Mouse (Mus musculus) kidney, embryonic 16.5 days (tissue): ENCODE results near the gene Zfp184. TPM values are rescaled to one million over a fixed set of nuclear protein-coding genes. Genes with fewer than 3 reads are reported as not detected.

Experiments
- ATAC-seq: fragments of 200-750 bp; cut with Nextera tagmentation; 2 replicates; pipeline ENCODE4 v1.8.0; 2017; ENCODE audit warnings: moderate TSS enrichment; ENCODE audit not compliant: low FRiP score, low TSS enrichment
- H3K27ac ChIP-seq: fragments of 300-500 bp; sonication (generic); 2 replicates; pipeline ENCODE4 v1.5.1; 2014; ENCODE audit warnings: low read length
- H3K27me3 ChIP-seq: fragments of 300-500 bp; sonication (generic); 2 replicates; pipeline ENCODE4 v1.6.1; 2014; ENCODE audit warnings: low read length, control low read depth, mixed read lengths; ENCODE audit not compliant: insufficient read depth
- H3K36me3 ChIP-seq: fragments of 300-500 bp; sonication (generic); 2 replicates; pipeline ENCODE4 v1.6.1; 2014; ENCODE audit warnings: low read length, control low read depth, mixed read lengths; ENCODE audit not compliant: insufficient read depth
- H3K4me1 ChIP-seq: fragments of 300-500 bp; sonication (generic); 2 replicates; pipeline ENCODE4 v1.6.1; 2014; ENCODE audit warnings: low read length, control low read depth, mixed read lengths; ENCODE audit not compliant: insufficient read depth
- H3K4me2 ChIP-seq: fragments of 300-500 bp; sonication (generic); replicated peaks from 2 replicates; pipeline ENCODE4 v1.6.1; 2014; ENCODE audit warnings: low read depth, low read length
- H3K4me3 ChIP-seq: fragments of 300-500 bp; sonication (generic); 2 replicates; pipeline ENCODE4 v1.5.1; 2014; ENCODE audit warnings: mild to moderate bottlenecking, low read length
- H3K9ac ChIP-seq: fragments of 300-500 bp; sonication (generic); replicated peaks from 2 replicates; pipeline ENCODE4 v1.6.1; 2014; ENCODE audit warnings: low read length
- H3K9me3 ChIP-seq: fragments of 300-500 bp; sonication (generic); 2 replicates; pipeline ENCODE4 v1.6.1; 2016; ENCODE audit warnings: low read length, control low read depth
- WGBS: fragments of 180-500 bp; shearing (Covaris S2); extraction: QIAGEN DNeasy Blood & Tissue Kit; methylation state at CpG from one replicate; pipeline ENCODE4 v1.1.7; 2014; 5-methylcytosine and 5-hydroxymethylcytosine counted together
- polyA plus RNA-seq: library from polyadenylated mRNA; unstranded; fragments of >200 nt; fragmentation: Nextera tagmentation; extraction: Ambion mirVana; gene quantifications from 2 replicates; pipeline ENCODE4 v1.2.1, GENCODE M21; 2015

Zfp184 gene
- polyA plus RNA-seq, 1 experiment from 2014 or later: 11.6 TPM

DNA sequence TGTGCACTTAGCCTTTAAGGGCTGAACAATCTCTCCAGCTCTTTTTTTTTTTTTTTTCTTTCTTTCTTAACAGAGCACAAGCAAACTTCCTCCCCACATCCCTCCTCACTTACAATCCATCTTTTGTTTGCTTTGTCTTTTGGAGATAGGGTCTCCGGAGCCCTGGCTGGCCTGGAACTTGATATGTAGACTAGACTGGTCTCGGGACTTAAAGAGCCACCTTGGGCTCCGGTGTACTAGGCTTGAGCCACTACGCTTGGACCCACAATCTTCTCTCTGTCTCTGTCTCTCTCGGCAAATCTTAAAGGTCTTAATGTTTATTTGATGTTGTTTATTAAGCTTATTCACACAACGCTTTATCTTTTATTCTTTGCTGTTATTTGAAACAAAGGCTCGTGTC, 34.2 kb upstream of the Zfp184 start:
- H3K4me3 ChIP-seq: peak overlapping the region; percentile 37
- no peaks in the 10 kb centered on the region for H3K36me3 ChIP-seq
- H3K27me3 ChIP-seq: peaks cover 3% of the 10 kb centered on the region; the same call in 1 of the 2 replicates
- peak overlapping the region; percentile 35 for H3K4me2 ChIP-seq
- no peak overlapping the region for H3K27ac ChIP-seq
- ATAC-seq: no peak
- 7% methylated on average over 7 of the region's 7 CpGs for WGBS
- H3K9me3 ChIP-seq: no peaks in the 10 kb centered on the region
- no peak overlapping the region for H3K9ac ChIP-seq
- H3K4me1 ChIP-seq: peaks cover 6% of the 10 kb centered on the region

DNA sequence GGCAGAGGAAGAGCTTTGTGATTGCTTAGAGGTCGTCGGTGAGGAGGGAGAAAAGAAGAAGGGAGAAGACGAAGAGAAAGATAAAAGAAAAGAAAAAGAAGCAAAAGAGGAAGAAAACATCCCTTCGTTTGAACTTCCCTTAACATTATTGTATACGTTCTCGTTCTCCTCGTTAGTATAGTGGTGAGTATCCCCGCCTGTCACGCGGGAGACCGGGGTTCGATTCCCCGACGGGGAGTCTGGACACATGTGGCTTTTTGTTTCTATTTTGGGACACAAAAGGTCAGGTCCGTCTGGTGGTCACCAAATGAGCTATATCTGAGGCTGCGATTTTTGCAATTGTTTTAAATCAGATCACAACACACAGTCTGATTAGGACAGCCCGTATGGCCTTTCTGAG, 33.7 kb upstream of the Zfp184 start:
- H3K4me3 ChIP-seq: peak overlapping the region; percentile 37
- H3K4me2 ChIP-seq: peak overlapping the region; percentile 35
- no peaks in the 10 kb centered on the region for H3K36me3 ChIP-seq
- H3K9me3 ChIP-seq: no peaks in the 10 kb centered on the region
- no peak overlapping the region for H3K9ac ChIP-seq
- 7% methylated on average over 17 of the region's 17 CpGs for WGBS
- no peak overlapping the region for H3K27ac ChIP-seq
- peaks cover 6% of the 10 kb centered on the region for H3K4me1 ChIP-seq
- peaks cover 7% of the 10 kb centered on the region; the same call in 1 of the 2 replicates for H3K27me3 ChIP-seq
- ATAC-seq: no peak

- no peaks in the 10 kb centered on the region for H3K9me3 ChIP-seq
- H3K4me1 ChIP-seq: peaks cover 13% of the 10 kb centered on the region; the same call in 1 of the 2 replicates
- H3K4me2 ChIP-seq: peak overlapping the region; percentile 39
- H3K27ac ChIP-seq: no peak overlapping the region
- peak overlapping the region; percentile 35 for H3K4me3 ChIP-seq
- no peak for ATAC-seq
- H3K9ac ChIP-seq: no peak overlapping the region
- WGBS: 14% methylated on average over 8 of the region's 8 CpGs
- peaks cover 13% of the 10 kb centered on the region; the same call in 1 of the 2 replicates for H3K27me3 ChIP-seq
- H3K36me3 ChIP-seq: no peaks in the 10 kb centered on the region
These were observed 31.0 kb upstream of the Zfp184 start for GRCm38 (mm10) chr13:21913854-21914253.

DNA sequence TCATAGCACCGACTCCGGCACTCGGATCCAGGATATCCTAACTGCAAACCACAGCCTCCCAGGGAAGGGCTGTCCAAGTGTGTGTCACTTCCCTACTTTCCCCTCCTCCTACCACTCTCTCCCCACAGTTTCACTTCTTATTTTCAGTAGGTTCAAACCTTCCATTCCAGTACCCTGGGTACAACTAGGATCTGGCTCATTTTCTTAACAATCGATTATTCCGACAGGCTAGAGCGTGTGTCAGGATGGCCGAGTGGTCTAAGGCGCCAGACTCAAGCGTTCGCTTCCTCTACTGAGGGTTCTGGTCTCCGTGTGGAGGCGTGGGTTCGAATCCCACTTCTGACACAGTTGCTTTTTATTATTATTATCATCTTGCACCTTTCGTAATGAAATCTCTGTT, 30.3 kb upstream of the Zfp184 start:
- H3K9me3 ChIP-seq: no peaks in the 10 kb centered on the region
- no peak overlapping the region for H3K9ac ChIP-seq
- H3K36me3 ChIP-seq: no peaks in the 10 kb centered on the region
- peaks cover 13% of the 10 kb centered on the region; the same call in 1 of the 2 replicates for H3K27me3 ChIP-seq
- H3K4me3 ChIP-seq: peak overlapping the region; percentile 35
- peak overlapping the region; percentile 39 for H3K4me2 ChIP-seq
- H3K4me1 ChIP-seq: peaks cover 13% of the 10 kb centered on the region; the same call in 1 of the 2 replicates
- 5% methylated on average over 14 of the region's 14 CpGs for WGBS
- H3K27ac ChIP-seq: no peak overlapping the region
- no peak for ATAC-seq

DNA sequence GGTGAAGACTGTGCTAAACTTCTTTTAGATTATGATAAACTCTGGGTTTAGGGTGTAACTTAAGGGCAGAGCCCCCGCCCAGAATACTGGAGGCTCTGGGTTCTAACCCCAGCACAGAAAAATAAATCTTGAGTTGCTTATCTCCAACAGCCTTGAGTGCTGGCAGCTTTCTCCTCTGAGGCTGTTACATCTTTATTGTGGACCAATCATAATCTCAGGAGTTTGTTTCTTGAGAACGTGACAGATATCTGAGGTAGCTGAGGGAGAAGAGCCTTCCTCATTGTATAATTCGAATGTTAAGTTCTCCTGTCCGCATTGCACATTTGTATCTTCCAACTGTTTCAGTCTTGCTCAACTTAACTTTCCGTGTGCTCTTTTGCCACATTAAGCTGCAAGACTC, 29.4 kb upstream of the Zfp184 start:
- Histone ChIP-seq H3K27ac (no peak overlapping the region), H3K4me3 (no peak overlapping the region), H3K4me1 (peaks cover 13% of the 10 kb centered on the region; the same call in 1 of the 2 replicates), H3K36me3 (no peaks in the 10 kb centered on the region), H3K4me2 (no peak overlapping the region), H3K9me3 (no peaks in the 10 kb centered on the region), H3K9ac (no peak overlapping the region), H3K27me3 (peaks cover 13% of the 10 kb centered on the region; the same call in 1 of the 2 replicates)
- 62% methylated on average over 5 of the region's 5 CpGs for WGBS
- no peak for ATAC-seq

DNA sequence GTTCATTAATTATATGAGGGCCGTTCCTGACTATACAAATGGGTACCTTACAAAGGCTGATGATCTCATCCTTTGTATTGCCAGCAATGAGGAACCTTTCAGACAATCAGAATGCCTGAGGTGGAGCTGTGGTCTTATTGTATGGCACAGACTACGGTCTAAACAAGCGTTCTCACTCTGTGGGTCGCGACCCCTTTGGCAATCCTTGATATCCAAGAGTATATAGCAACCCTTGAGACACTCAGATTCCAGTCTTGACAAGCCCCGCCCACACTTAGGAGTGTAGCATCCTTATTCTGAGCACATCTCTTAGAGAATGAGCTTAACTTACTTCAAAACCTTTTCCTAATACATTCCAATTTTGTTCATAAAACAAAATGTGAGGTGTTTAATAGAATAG, 28.8 kb upstream of the Zfp184 start:
- WGBS: 52% methylated on average over 6 of the region's 6 CpGs
- Histone ChIP-seq H3K27me3 (peaks cover 13% of the 10 kb centered on the region; the same call in 1 of the 2 replicates), H3K9me3 (no peaks in the 10 kb centered on the region), H3K4me2 (no peak overlapping the region), H3K9ac (no peak overlapping the region), H3K4me1 (peaks cover 13% of the 10 kb centered on the region; the same call in 1 of the 2 replicates), H3K27ac (no peak overlapping the region), H3K4me3 (no peak overlapping the region), H3K36me3 (no peaks in the 10 kb centered on the region)
- no peak for ATAC-seq

DNA sequence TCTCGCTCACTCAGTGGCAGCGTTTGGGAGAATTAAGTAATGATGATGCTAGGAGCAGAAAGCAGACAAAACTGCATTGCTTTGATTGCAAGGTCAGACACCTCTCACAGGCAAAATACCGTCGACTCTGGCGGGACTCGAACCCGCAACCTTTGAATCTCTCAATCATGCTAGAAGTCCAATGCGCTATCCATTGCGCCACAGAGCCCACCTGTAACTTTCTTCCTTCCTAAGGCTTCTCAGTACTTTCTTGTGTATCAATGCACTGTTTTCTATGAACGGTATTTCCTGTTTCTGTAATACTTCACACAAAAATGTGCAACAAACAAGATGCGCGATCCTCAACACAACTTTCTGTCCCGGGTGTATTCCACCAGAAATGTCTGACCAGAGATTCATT, 27.9 kb upstream of the Zfp184 start:
- peak overlapping the region; percentile 62 for H3K4me3 ChIP-seq
- H3K4me1 ChIP-seq: peaks cover 13% of the 10 kb centered on the region; the same call in 1 of the 2 replicates
- H3K9ac ChIP-seq: 0 out of 2 replicates have a peak overlapping the region, but pooled peaks have one; percentile 41
- H3K9me3 ChIP-seq: no peaks in the 10 kb centered on the region
- ATAC-seq: no peak
- peaks cover 13% of the 10 kb centered on the region; the same call in 1 of the 2 replicates for H3K27me3 ChIP-seq
- peak overlapping the region; percentile 89 for H3K4me2 ChIP-seq
- 9% methylated on average over 13 of the region's 13 CpGs for WGBS
- H3K36me3 ChIP-seq: no peaks in the 10 kb centered on the region
- no peak overlapping the region for H3K27ac ChIP-seq

GRCm38 (mm10) chr13:21917480-21917879, 27.4 kb upstream of the Zfp184 start:
- peaks cover 13% of the 10 kb centered on the region; the same call in 1 of the 2 replicates for H3K27me3 ChIP-seq
- peak overlapping the region; percentile 89 for H3K4me2 ChIP-seq
- H3K4me3 ChIP-seq: peak overlapping the region; percentile 62
- 1% methylated on average over 11 of the region's 11 CpGs for WGBS
- no peaks in the 10 kb centered on the region for H3K9me3 ChIP-seq
- H3K36me3 ChIP-seq: no peaks in the 10 kb centered on the region
- H3K9ac ChIP-seq: 0 out of 2 replicates have a peak overlapping the region, but pooled peaks have one; percentile 41
- no peak overlapping the region for H3K27ac ChIP-seq
- H3K4me1 ChIP-seq: peaks cover 13% of the 10 kb centered on the region; the same call in 1 of the 2 replicates
- no peak for ATAC-seq

DNA sequence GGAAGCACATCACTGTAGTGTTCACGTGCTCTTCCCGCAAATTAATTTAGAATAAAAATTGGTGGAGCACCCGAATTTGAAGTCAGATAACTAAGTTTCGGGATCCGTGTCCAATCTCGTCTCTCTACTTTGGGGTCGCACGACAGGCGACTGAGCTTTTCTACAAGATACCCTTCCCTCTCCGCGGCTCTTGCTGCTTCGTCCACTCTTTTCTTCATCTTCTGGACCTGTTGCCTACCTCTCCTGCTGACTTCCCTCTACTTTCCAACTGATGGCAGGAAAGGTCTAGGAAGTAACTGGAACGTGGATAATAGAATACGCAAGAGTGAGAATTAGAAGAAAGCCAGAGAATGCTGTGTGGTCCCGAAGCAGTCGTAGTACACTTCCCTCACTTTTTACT, 26.9 kb upstream of the Zfp184 start:
- no peak for ATAC-seq
- Histone ChIP-seq H3K4me3 (peak overlapping the region; percentile 62), H3K4me1 (peaks cover 13% of the 10 kb centered on the region; the same call in 1 of the 2 replicates), H3K27me3 (peaks cover 13% of the 10 kb centered on the region; the same call in 1 of the 2 replicates), H3K9me3 (no peaks in the 10 kb centered on the region), H3K9ac (peak overlapping the region; percentile 62), H3K4me2 (peak overlapping the region; percentile 89), H3K27ac (no peak overlapping the region), H3K36me3 (no peaks in the 10 kb centered on the region)
- WGBS: under 1% methylated on average over 16 of the region's 16 CpGs
